Mouse (Mus musculus) adrenal gland, postnatal 36 days (tissue): ENCODE data around the gene Folh1. TPM values are rescaled to one million over a fixed set of nuclear protein-coding genes. Genes with fewer than 3 reads are reported as not detected.
"Not testable (repeated sequence)": the region's sequence is repeated elsewhere in the genome, so short reads cannot be mapped to it uniquely, and the experiment has no call there.

Experiments used
- DNase-seq, 2 experiments: peaks; one replicate each; pipeline ENCODE4 v3.0.0; 2021; ENCODE audit warnings: mixed read lengths in 1 of 2
- long read RNA-seq, 2 experiments: library from polyadenylated mRNA; stranded (forward); transcript quantifications; one replicate each; pipeline ENCODE4 v2.0.0; 2021; ENCODE audit warnings: borderline sequencing depth in 2 of 2
- total RNA-seq, 2 experiments: library from RNA; stranded (reverse); gene quantifications; 2 replicates each; pipeline ENCODE4 v1.2.3; 2021

The Folh1 gene
- 1 to 10 TPM in 1 of 2 experiments, under 1 TPM in 1; 0.82 to 1.7 TPM for total RNA-seq
- long read RNA-seq, experiment 1, partial matches to known transcripts: 0 of 3 reads
- long read RNA-seq, experiment 1, other reads (novel, unspliced or antisense): 0 of 3 reads
- long read RNA-seq, experiment 2: 0 reads

DNA sequence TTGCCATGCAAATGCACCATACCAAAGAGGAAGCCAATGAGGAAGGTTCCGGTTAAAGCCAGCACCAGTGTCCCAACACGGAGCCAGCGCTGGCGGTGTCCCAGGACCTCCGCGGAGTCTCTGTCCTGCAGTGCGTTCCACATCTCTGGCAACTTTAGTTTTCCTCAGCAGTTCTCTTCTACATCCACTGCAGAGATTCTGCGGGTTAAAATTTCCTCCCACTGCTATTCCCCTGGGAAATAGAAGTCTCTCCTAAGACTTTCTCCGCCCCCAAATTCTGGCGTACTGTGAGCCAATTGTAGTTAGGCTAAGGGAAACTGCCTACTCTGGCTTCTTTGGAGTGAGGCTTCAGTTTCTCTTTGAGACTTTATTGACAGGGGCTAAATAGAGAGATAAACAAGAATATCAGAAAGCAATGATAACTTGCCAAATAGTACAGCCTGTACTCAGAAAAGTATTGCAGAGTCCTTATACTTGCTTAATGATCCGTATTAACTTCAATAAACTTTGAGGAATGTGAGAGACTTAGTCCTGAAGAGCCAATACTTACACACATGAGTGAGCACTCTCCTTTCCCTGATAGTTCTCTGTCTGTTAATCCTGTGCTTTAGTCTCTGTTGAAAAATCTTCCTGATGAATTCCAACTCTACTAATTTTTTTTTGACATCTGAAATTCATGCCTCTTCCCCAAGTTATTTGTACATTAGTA, at the start of gene Folh1:
Folh1 (minus strand) TSS at position 327 of the 709 bp plus-strand sequence.
- no peak for DNase-seq

DNA sequence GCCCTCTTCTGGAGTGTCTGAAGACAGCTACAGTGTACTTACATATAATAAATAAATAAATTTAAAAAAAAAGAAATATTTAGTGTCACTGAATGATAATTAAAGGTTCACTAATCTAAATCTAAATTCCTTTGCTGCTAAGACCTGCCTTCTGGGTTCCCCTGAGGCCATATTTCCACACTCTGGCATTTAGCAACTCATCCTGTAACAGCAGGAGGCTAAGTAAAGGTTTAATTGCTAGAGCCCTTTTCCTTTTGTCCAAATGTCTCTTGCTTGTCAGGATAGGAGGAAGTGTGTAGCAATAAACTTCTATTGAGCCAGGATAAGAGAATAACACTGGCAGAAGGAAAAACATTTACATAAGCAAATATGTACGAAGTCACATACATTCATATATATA, 40.7 kb upstream of the Folh1 start:
- DNase-seq: no peak

GRCm38 (mm10) chr7:86815716-86816115, 40.0 kb upstream of the Folh1 start:
- not testable (repeated sequence) for DNase-seq

DNA sequence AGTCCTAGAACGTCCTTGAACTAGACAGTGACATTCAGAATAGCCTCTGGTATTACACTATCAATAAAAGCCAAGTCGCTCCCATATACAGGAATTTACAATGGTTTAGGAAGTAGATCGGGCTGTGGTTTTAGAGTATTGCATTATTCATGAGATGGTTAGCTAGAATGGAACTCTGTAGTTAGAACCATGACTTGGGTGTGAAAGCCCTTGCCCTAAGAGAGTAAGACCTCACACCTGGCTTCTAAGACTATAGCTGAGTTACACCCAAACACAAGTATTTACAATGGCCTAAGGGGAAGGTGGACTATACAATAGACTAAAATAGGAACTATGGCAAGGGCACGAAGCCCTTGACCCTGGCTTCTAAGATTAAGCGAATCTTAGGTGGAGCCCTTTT, 39.5 kb upstream of the Folh1 start:
- DNase-seq: not testable (repeated sequence)

GRCm38 (mm10) chr7:86794727-86795126, 19.0 kb upstream of the Folh1 start, which contains the start of gene Vmn2r77:
Vmn2r77 (plus strand) TSS chr7:86795027.
- DNase-seq: no peak

GRCm38 (mm10) chr7:86771621-86772020, 4.1 kb downstream of the Folh1 start:
- DNase-seq: no peak

GRCm38 (mm10) chr7:86764628-86765027, 11.1 kb downstream of the Folh1 start:
- DNase-seq: no peak

DNA sequence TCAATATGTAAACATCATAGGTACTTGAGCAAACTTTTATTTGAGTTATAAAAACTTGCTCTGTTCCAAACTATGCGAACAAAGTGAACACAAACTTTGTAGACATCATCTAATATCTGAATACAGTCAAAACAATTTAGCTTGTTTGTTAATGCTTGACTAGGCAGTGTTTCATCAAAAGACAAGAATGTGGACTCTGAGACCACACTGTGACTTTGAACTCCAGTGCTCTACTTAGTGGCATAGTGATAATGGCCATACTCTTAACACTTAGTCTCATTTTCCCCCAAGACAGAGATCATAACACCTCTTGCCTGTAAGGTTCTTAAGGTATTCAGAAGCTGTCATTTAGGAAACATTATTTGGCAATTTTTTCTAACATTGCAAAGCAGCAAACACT, 15.0 kb downstream of the Folh1 start:
- DNase-seq: no peak

DNA sequence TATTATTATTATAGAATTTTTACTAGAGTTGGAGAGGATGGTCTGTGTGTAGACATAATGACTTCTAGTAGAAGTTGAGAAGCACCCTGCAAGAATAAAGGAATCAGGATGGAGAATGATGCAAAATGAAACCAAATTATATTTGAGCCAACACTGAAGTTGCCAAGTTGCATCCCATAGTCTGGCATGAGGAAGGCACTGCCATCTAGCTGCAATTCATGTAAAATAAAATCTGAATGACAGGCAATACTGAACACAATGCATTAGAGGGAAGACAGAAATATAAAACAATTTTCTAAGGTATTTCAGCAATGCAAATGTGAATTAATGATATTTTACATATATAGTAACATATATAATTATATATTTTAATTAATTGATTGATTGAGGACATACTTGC, 50.7 kb downstream of the Folh1 start:
- DNase-seq: no peak

- DNase-seq: no peak
These were observed 87.7 kb downstream of the Folh1 start, which contains the start of gene Olfr292 for GRCm38 (mm10) chr7:86688030-86688429. Olfr292 (plus strand) TSS chr7:86688330.

Other genes with a start within 250 kb of the Folh1 start
- gene Olfr295, start 192.1 kb downstream of the Folh1 start, total RNA-seq: not detected
- not detected for gene Olfr294, start 159.3 kb downstream of the Folh1 start, total RNA-seq
- not detected for gene Olfr293, start 126.9 kb downstream of the Folh1 start, total RNA-seq
- not detected for gene Olfr292, start 87.6 kb downstream of the Folh1 start, total RNA-seq
- gene Vmn2r77, start 19.1 kb upstream of the Folh1 start, total RNA-seq: not detected
- not detected for gene Vmn2r78, start 139.2 kb upstream of the Folh1 start, total RNA-seq
- not detected for gene Vmn2r79, start 220.2 kb upstream of the Folh1 start, total RNA-seq